Mouse (Mus musculus) embryo, embryonic 10.5 days (tissue): ENCODE results near the gene 6820408C15Rik.

ENCODE experiments used
- DNase-seq: peaks from one replicate; pipeline ENCODE4 v3.0.0-alpha.2; 2015; ENCODE audit warnings: low spot score

The 6820408C15Rik gene

GRCm38 (mm10) chr2:152470973-152471372, 55.6 kb downstream of the 6820408C15Rik start:
- peak; percentile 79 for DNase-seq

- no peak for DNase-seq
Observed at GRCm38 (mm10) chr2:152472434-152472833, 57.0 kb downstream of the 6820408C15Rik start.

GRCm38 (mm10) chr2:152476763-152477162, 61.4 kb downstream of the 6820408C15Rik start, which contains the start of gene Defb20:
TSS of gene Defb20 (plus strand) at chr2:152477063.
- no peak for DNase-seq

- no peak for DNase-seq
Observed at GRCm38 (mm10) chr2:152480881-152481280, 65.5 kb downstream of the 6820408C15Rik start.

- no peak for DNase-seq
Observed at GRCm38 (mm10) chr2:152481726-152482125, 66.3 kb downstream of the 6820408C15Rik start.

GRCm38 (mm10) chr2:152487024-152487423, 71.6 kb downstream of the 6820408C15Rik start:
- DNase-seq, result peak; percentile 12

- no peak for DNase-seq
Observed at GRCm38 (mm10) chr2:152490038-152490437, 74.7 kb downstream of the 6820408C15Rik start, which contains the start of gene Defb22. TSS of gene Defb22 (minus strand) at chr2:152490138.

GRCm38 (mm10) chr2:152493151-152493550, 77.8 kb downstream of the 6820408C15Rik start:
- DNase-seq, result no peak
